Mouse (Mus musculus): Measurements from ENCODE around the gene Vmn1r151.
"Not testable (repeated sequence)": the region's sequence is repeated elsewhere in the genome, so short reads cannot be mapped to it uniquely, and the experiment has no call there.

DNA sequence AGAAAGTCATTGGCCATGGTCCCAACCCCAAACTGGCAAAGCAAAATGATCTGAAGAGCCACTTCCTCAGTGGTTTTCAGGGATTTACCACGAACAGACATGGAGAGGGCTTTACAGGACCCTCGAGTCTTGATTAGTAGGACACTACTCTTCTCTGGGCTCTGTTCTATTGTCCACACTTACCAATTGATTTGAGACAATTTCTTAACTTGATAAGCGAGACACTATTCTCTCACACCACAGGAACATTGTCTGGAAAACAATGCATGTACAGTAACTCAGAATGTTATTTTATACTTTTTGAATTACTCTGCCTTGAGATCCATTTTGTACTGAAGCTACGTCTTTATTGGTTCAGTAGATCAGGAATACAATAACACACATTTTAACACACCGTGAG, 35.5 kb downstream of the Vmn1r151 start, which contains the start of gene Gm10665:
- not testable (repeated sequence) for TF ChIP-seq CTCF, EP300 (IDR thresholded peaks at IDR 0.05)
